ENCODE assay signal across 14 mouse cellular contexts in the genomic region with DNA sequence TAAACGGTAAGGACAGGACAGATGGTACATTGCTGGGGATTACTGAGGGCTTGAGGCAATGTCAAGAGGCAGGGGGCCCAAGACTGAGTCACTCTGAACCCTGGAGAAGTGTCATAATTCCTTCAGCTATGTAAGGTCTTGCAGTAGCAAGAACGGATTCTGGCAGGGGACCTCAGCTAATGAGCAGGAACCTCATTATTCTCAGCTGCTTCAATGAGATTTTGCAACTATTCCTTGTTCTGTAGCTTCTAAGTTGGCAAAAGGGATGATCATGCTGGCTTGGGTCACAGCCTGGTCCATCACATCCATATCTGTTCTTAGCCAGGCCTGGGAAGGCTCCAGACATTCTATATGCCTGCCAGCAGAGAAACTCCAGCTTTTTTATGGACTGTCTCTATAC. TPM values are rescaled to one million over a fixed set of nuclear protein-coding genes. Genes with fewer than 3 reads are reported as not detected.
A peak's percentile ranks its signal among the peaks of the same experiment; 100 is the strongest.
DNase-seq lines count a peak whose midpoint lies in the region; ATAC-seq and TF ChIP-seq lines count a peak whose summit lies in the region.
"Had no signal": no experiment of that assay in that cellular context is flagged by ENCODE, and none has a peak within 500 bp of the region (broad histone marks: within the 10 kb centered on the region; RNA-seq: fewer than 3 reads in every experiment).

No protein-coding gene starts in this region.

- intact Hi-C loops in gastrocnemius, adult 2 months (cut with DNase I), result loop anchor here (5.0 kb wide), 2 partner anchors 47 to 93 kb away; no protein-coding TSS in a partner anchor
- intact Hi-C loops in left cerebral cortex, adult 2 months (cut with DNase I), result loop anchor here (5.0 kb wide), 2 partner anchors 57 to 93 kb away; partner anchors contain the start of gene Timp3

- H3K4me2 ChIP-seq in midbrain, embryonic 14.5 days (ENCODE audit: low read length), result no peak overlapping the region
- H3K4me2 ChIP-seq in forebrain, embryonic 16.5 days (ENCODE audit: low read length), result no peak overlapping the region
- H3K4me2 ChIP-seq in neural tube, embryonic 15.5 days, result no peak overlapping the region
- H3K4me2 ChIP-seq: neural tube, embryonic 13.5 days had no signal

- no peaks in the 10 kb centered on the region for H3K4me1 ChIP-seq in midbrain, embryonic 14.5 days (ENCODE audit: control insufficient read depth, insufficient read depth, low read length)
- H3K4me1 ChIP-seq in midbrain, embryonic 10.5 days, result peaks cover 12% of the 10 kb centered on the region
- H3K4me1 ChIP-seq in forebrain, embryonic 16.5 days (replicated peaks; ENCODE audit: control insufficient read depth, insufficient read depth, low read length), result peaks cover 2% of the 10 kb centered on the region; the same call in 1 of the 2 replicates
- H3K4me1 ChIP-seq in neural tube, embryonic 15.5 days, result peaks cover 11% of the 10 kb centered on the region; the same call in 1 of the 2 replicates

- no peaks in the 10 kb centered on the region for H3K9me3 ChIP-seq in midbrain, embryonic 14.5 days (ENCODE audit: control insufficient read depth, low read length)
- H3K9me3 ChIP-seq in midbrain, embryonic 10.5 days (replicated peaks), result no peaks in the 10 kb centered on the region
- no peaks in the 10 kb centered on the region for H3K9me3 ChIP-seq in forebrain, embryonic 16.5 days (ENCODE audit: control insufficient read depth, low read length)
- no peaks in the 10 kb centered on the region for H3K9me3 ChIP-seq in neural tube, embryonic 15.5 days (replicated peaks)
- H3K9me3 ChIP-seq: neural tube, embryonic 13.5 days had no signal

- TF ChIP-seq CTCF in gastrocnemius, adult 2 months (IDR thresholded peaks at IDR 0.05), result no peak
- no peak for TF ChIP-seq CTCF in left cerebral cortex, adult 2 months (IDR thresholded peaks at IDR 0.05)

- H3K9ac ChIP-seq in midbrain, embryonic 14.5 days (replicated peaks; ENCODE audit: low read length), result no peak overlapping the region
- H3K9ac ChIP-seq in forebrain, embryonic 16.5 days (replicated peaks; ENCODE audit: low read depth, low read length), result no peak overlapping the region
- no peak overlapping the region for H3K9ac ChIP-seq in neural tube, embryonic 15.5 days (replicated peaks)
- H3K9ac ChIP-seq: neural tube, embryonic 13.5 days had no signal

- ATAC-seq in midbrain, embryonic 14.5 days (ENCODE audit: low FRiP score, low TSS enrichment), result no peak
- ATAC-seq in forebrain, embryonic 16.5 days, result peak; percentile 56; the same call in 1 of the 2 replicates
- peak; percentile 62; the same call in 1 of the 2 replicates for ATAC-seq in neural tube, embryonic 15.5 days (ENCODE audit: low FRiP score)

- H3K27ac ChIP-seq in gastrocnemius, adult 2 months, result peak overlapping the region; percentile 49; the same call in 1 of the 2 replicates
- no peak overlapping the region for H3K27ac ChIP-seq in midbrain, embryonic 14.5 days (replicated peaks; ENCODE audit: low read depth, low read length)
- H3K27ac ChIP-seq in midbrain, embryonic 10.5 days (replicated peaks), result no peak overlapping the region
- H3K27ac ChIP-seq in forebrain, embryonic 16.5 days (ENCODE audit: low read length), result 0 out of 2 replicates have a peak overlapping the region, but pooled peaks have one; percentile 12
- H3K27ac ChIP-seq in neural tube, embryonic 15.5 days (replicated peaks), result peak overlapping the region; percentile 43
- no peak overlapping the region for H3K27ac ChIP-seq in left cerebral cortex, adult 2 months
- H3K27ac ChIP-seq: macrophage; neural tube, embryonic 13.5 days had no signal

- 33% methylated on average over 2 of the region's 2 CpGs for WGBS in midbrain, embryonic 14.5 days
- WGBS in midbrain, embryonic 10.5 days, result 70% methylated on average over 2 of the region's 2 CpGs
- WGBS in forebrain, embryonic 16.5 days, result 49% methylated on average over 2 of the region's 2 CpGs
- 59% methylated on average over 2 of the region's 2 CpGs for WGBS in neural tube, embryonic 15.5 days

- no peaks in the 10 kb centered on the region for H3K27me3 ChIP-seq in midbrain, embryonic 14.5 days (ENCODE audit: control insufficient read depth, insufficient read depth, low read length)
- no peaks in the 10 kb centered on the region for H3K27me3 ChIP-seq in midbrain, embryonic 10.5 days (ENCODE audit: low read depth, poor library complexity, severe bottlenecking)
- no peaks in the 10 kb centered on the region for H3K27me3 ChIP-seq in forebrain, embryonic 16.5 days (replicated peaks; ENCODE audit: control insufficient read depth, insufficient read depth, low read length)
- H3K27me3 ChIP-seq in neural tube, embryonic 15.5 days (replicated peaks), result no peaks in the 10 kb centered on the region
- H3K27me3 ChIP-seq: neural tube, embryonic 13.5 days had no signal

- no peaks in the 10 kb centered on the region for H3K36me3 ChIP-seq in midbrain, embryonic 14.5 days (ENCODE audit: control insufficient read depth, insufficient read depth, low read length)
- no peaks in the 10 kb centered on the region for H3K36me3 ChIP-seq in midbrain, embryonic 10.5 days
- H3K36me3 ChIP-seq in forebrain, embryonic 16.5 days (ENCODE audit: control insufficient read depth, insufficient read depth), result no peaks in the 10 kb centered on the region
- no peaks in the 10 kb centered on the region for H3K36me3 ChIP-seq in neural tube, embryonic 15.5 days
- H3K36me3 ChIP-seq: neural tube, embryonic 13.5 days had no signal

- no peak overlapping the region for H3K4me3 ChIP-seq in gastrocnemius, adult 2 months
- H3K4me3 ChIP-seq in midbrain, embryonic 14.5 days (replicated peaks; ENCODE audit: low read depth, low read length), result no peak overlapping the region
- H3K4me3 ChIP-seq in midbrain, embryonic 10.5 days, result no peak overlapping the region
- H3K4me3 ChIP-seq in forebrain, embryonic 16.5 days (replicated peaks; ENCODE audit: low read length), result no peak overlapping the region
- H3K4me3 ChIP-seq in neural tube, embryonic 15.5 days (replicated peaks), result no peak overlapping the region
- no peak overlapping the region for H3K4me3 ChIP-seq in left cerebral cortex, adult 2 months
- H3K4me3 ChIP-seq: neural tube, embryonic 13.5 days had no signal

- no peak for DNase-seq in gastrocnemius, adult 2 months
- DNase-seq in gastrocnemius, postnatal 25 days, result no peak
- peak; percentile 11 for DNase-seq in midbrain, embryonic 14.5 days
- no peak for DNase-seq in midbrain, embryonic 10.5 days (ENCODE audit: low spot score)
- no peak for DNase-seq in left cerebral cortex, adult 2 months (ENCODE audit: extremely low spot score in 1 of 2, low spot score in 2 of 2)
- no peak for DNase-seq in right cerebral cortex, adult 18-20 months
- DNase-seq: B cell, adult 2 months; gastrocnemius, postnatal 10 days; heart, postnatal 36 days; thymus, adult 18-20 months had no signal

RNA-seq across cellular contexts. Expression of gene Timp3, which starts 59.0 kb away (rescaled TPM):
- 10 to 100 TPM; 71.5 to 81.6 TPM for total RNA-seq in gastrocnemius, adult 2 months (2021)
- total RNA-seq in gastrocnemius, postnatal 25 days (2021), result 10 to 100 TPM; 48.0 to 62.4 TPM
- polyA plus RNA-seq in midbrain, embryonic 14.5 days (2014; fragmentation: Nextera tagmentation; extraction: Ambion mirVana), result 13.2 and 23.5 TPM in 2 replicates
- polyA plus RNA-seq in midbrain, embryonic 10.5 days (2016; fragmentation: Nextera tagmentation; extraction: Ambion mirVana), result 21.2 and 25.7 TPM in 2 replicates
- polyA plus RNA-seq in forebrain, embryonic 16.5 days (2015; fragmentation: Nextera tagmentation; extraction: Ambion mirVana), result 21.4 and 23.5 TPM in 2 replicates
- polyA plus RNA-seq in neural tube, embryonic 15.5 days (2015; fragmentation: Nextera tagmentation; extraction: Ambion mirVana), result 51.6 and 57.1 TPM in 2 replicates
- total RNA-seq in left cerebral cortex, adult 2 months (2021), result 10 to 100 TPM; 63.7 to 64.9 TPM

Comparison
In these comparisons a context has a peak if more than half of its experiments do, and no peak if none do; other contexts are left out.
1. H3K27ac ChIP-seq: peak in gastrocnemius, adult 2 months (single experiment), forebrain, embryonic 16.5 days (single experiment) and neural tube, embryonic 15.5 days (single experiment); none in midbrain, embryonic 14.5 days (single experiment), midbrain, embryonic 10.5 days (single experiment) and left cerebral cortex, adult 2 months (single experiment).